Mouse (Mus musculus) heart, adult 2 months (tissue): ENCODE data around the gene Socs2.

Source experiments
- CTCF ChIP-seq: fragments of 200-600 bp; IDR thresholded peaks from 2 replicates; pipeline ENCODE4 v1.8.1; 2022; ENCODE audit warnings: antibody characterized with exemption, mild to moderate bottlenecking, moderate library complexity
- POLR2A ChIP-seq: fragments of 200-500 bp; IDR thresholded peaks from 2 replicates; pipeline ENCODE4 v1.6.1; 2011; ENCODE audit warnings: mild to moderate bottlenecking, low read depth, low read length, control low read depth; ENCODE audit not compliant: insufficient read depth

- TF ChIP-seq CTCF (no peak), POLR2A (no peak)
These were observed 3.3 kb upstream of the Socs2 start for GRCm38 (mm10) chr10:95420284-95420683.
